Mouse (Mus musculus) forebrain, embryonic 12.5 days (tissue): ENCODE data around the gene Cdkn2c. TPM values are rescaled to one million over a fixed set of nuclear protein-coding genes. Genes with fewer than 3 reads are reported as not detected.
"Not testable (repeated sequence)": the region's sequence is repeated elsewhere in the genome, so short reads cannot be mapped to it uniquely, and the experiment has no call there.

Experiments used
- ATAC-seq: fragments of 200-750 bp; cut with Nextera tagmentation; 2 replicates; pipeline ENCODE4 v1.8.0; 2017; ENCODE audit warnings: moderate TSS enrichment; ENCODE audit not compliant: low FRiP score
- H3K27ac ChIP-seq: fragments of 300-500 bp; sonication (generic); 2 replicates; pipeline ENCODE4 v1.5.1; 2016; ENCODE audit warnings: mild to moderate bottlenecking
- H3K27me3 ChIP-seq: fragments of 300-500 bp; sonication (generic); 2 replicates; pipeline ENCODE4 v1.6.1; 2016; ENCODE audit warnings: mild to moderate bottlenecking
- H3K36me3 ChIP-seq: fragments of 300-500 bp; sonication (generic); replicated peaks from 2 replicates; pipeline ENCODE4 v1.6.1; 2016; ENCODE audit warnings: mild to moderate bottlenecking
- H3K4me1 ChIP-seq: fragments of 300-500 bp; sonication (generic); 2 replicates; pipeline ENCODE4 v1.6.1; 2016
- H3K4me2 ChIP-seq: fragments of 300-500 bp; sonication (generic); 2 replicates; pipeline ENCODE4 v1.6.1; 2016; ENCODE audit warnings: mild to moderate bottlenecking, moderate library complexity
- H3K4me3 ChIP-seq: fragments of 300-500 bp; sonication (generic); replicated peaks from 2 replicates; pipeline ENCODE4 v1.5.1; 2016; ENCODE audit warnings: mild to moderate bottlenecking
- H3K9ac ChIP-seq: fragments of 300-500 bp; sonication (generic); 2 replicates; pipeline ENCODE4 v1.6.1; 2016; ENCODE audit warnings: mild to moderate bottlenecking
- H3K9me3 ChIP-seq: fragments of 300-500 bp; sonication (generic); 2 replicates; pipeline ENCODE4 v1.6.1; 2016
- WGBS: fragments of 180-500 bp; shearing (Covaris S2); methylation state at CpG from one replicate; pipeline ENCODE4 v1.1.7; 2016; 5-methylcytosine and 5-hydroxymethylcytosine counted together
- polyA plus RNA-seq: library from polyadenylated mRNA; unstranded; fragments of >200 nt; fragmentation: Nextera tagmentation; extraction: Ambion mirVana; gene quantifications from 2 replicates; pipeline ENCODE4 v1.2.1, GENCODE M21; 2016

Cdkn2c gene
- 12.6 and 13.9 TPM in 2 replicates for polyA plus RNA-seq

DNA sequence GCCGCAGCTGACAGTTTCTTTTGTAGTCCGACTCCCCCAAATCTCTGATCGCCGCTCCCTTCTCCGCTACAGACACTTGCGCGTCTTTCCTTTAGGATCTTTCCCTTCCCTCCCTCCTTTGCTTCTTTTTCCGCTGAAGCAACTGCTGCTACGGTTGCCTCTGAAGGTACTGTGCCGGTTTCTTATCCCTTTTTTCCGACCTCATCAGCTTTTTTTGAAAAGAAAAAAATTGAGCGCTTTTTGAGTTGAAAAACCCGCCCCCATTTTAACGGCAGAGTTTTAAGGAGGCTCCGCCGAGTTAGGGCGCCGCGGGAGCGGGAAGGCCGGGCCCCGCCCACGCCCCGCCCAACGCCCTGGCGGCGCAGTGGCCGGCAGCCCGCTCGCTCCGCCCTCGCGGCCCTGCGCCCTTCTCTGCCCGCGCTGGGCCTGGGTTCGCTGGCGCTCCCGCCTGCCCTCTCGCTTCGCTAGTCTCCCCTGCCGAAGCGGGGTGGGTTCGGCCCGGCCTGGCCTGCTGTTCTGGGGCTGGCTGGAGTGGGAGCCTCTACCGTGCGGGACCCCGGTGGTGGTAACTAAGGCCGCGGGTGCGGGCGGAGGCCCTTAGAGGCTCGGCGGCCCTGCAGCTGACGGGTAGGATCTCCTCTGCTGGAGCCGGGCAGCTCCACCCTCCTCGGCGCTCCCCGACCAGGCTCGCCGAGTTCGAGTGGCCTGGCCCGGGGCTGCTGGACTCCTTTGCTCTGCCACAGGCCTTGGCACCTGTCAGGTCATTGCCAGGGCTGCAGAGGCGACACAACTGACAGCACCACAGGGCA is at the start of gene Cdkn2c:
Gene Cdkn2c (minus strand): TSS at position 729 of the 809 bp plus-strand sequence.
- Histone ChIP-seq H3K4me2 (peak within 1 kb of the TSS; percentile 96), H3K27ac (peak within 1 kb of the TSS; percentile 88), H3K9ac (peak within 1 kb of the TSS; percentile 84), H3K27me3 (peaks cover 17% of the 10 kb centered on the region), H3K36me3 (no peaks in the 10 kb centered on the region), H3K9me3 (no peaks in the 10 kb centered on the region), H3K4me3 (peak within 1 kb of the TSS; percentile 78), H3K4me1 (peaks cover 21% of the 10 kb centered on the region)
- ATAC-seq, result peak; percentile 92
- under 1% methylated on average over 64 of the region's 64 CpGs for WGBS

DNA sequence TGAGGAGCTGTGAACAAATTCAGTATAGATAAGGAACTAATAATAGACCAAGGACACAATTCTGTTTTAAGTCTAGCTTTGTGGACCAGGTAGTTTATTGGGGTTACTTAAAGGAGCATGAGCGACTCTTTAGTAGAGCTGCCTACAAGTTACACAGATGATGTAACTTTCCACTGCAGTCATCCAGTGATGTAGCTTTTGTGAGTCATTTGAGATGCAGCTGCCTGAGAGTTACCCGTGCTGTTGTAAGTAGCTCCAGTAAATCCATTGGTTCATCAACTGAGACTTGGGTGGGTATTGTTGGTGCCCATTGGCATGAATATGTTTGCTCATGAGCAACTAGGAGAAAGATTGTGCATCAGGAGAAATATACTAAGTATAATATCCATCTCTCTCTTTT is 38.4 kb upstream of the Cdkn2c start:
- no peak overlapping the region for H3K4me2 ChIP-seq
- ATAC-seq, result no peak
- no peak overlapping the region for H3K27ac ChIP-seq
- WGBS, result 92% methylated on average over 2 of the region's 2 CpGs
- H3K9ac ChIP-seq, result no peak overlapping the region
- H3K9me3 ChIP-seq, result no peaks in the 10 kb centered on the region
- no peaks in the 10 kb centered on the region for H3K27me3 ChIP-seq
- H3K4me3 ChIP-seq, result no peak overlapping the region
- H3K36me3 ChIP-seq, result no peaks in the 10 kb centered on the region
- no peaks in the 10 kb centered on the region for H3K4me1 ChIP-seq

DNA sequence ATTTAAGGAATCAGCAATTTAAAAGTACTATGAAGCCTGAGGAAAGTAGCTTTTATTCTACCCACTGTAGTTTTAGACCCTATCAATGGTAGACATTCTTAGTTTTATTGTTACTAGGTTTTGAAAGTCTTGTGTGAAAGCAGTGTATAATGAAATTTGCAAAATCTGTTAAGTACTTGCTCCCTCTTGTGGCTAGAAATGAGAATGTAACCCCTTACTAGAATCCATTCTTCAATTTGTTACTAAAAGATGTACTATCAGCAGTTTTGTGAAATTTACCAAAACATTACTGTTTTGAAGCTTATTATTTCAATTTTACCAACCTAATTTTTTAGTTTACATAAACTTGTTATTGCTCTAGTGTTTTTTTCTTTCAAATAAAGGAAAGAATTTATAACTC is 36.6 kb upstream of the Cdkn2c start:
- ATAC-seq, result no peak
- no peaks in the 10 kb centered on the region for H3K27me3 ChIP-seq

DNA sequence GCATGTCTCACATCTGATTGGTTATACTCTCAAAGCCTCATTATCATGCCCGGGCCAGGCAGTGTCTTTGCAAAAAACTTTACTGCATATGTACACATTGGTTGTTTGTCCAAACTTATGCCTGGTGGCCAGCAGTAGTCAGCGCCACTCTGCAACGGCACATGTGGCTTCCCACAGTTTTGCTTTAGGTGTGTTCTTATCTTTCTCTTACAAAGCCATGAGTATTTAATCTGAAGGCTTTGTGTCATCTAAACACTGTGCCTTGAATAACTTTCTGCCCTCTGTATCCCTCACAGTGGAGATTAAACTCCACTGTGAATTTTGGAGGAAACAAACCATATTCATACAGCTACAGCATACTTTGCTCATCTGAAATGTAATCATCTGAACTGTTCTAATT is 33.7 kb upstream of the Cdkn2c start:
- 97% methylated on average over 3 of the region's 3 CpGs for WGBS
- H3K27ac ChIP-seq, H3K9me3 ChIP-seq, H3K4me2 ChIP-seq, H3K36me3 ChIP-seq, ATAC-seq, H3K27me3 ChIP-seq, H3K9ac ChIP-seq, H3K4me1 ChIP-seq, H3K4me3 ChIP-seq: not testable (repeated sequence)

More for the DNA sequence above, 36.6 kb upstream of the Cdkn2c start:
- no peaks in the 10 kb centered on the region for H3K4me1 ChIP-seq
- no peak overlapping the region for H3K4me2 ChIP-seq
- no peak overlapping the region for H3K4me3 ChIP-seq
- H3K9me3 ChIP-seq, result no peaks in the 10 kb centered on the region
- H3K27ac ChIP-seq, result no peak overlapping the region
- H3K36me3 ChIP-seq, result no peaks in the 10 kb centered on the region
- no peak overlapping the region for H3K9ac ChIP-seq

DNA sequence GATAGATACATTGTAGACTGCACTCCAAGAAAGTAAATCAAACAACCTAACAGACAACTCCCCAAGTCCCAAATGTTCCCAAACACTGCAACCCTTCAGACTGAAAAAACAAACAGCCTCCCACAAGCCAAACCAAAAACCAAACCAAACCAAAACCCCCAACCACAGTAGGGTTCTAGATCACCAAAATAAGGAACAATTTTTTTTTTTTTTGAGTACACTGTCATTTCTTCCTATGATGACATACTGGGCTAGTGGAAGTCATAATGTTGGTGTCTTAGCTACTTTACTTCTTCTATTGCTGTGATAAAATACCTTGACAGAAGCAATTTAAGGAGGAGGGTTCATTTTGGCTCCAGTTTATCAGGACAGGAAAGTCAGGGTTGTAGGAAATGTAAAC is 25.7 kb upstream of the Cdkn2c start:
- H3K27me3 ChIP-seq, result no peaks in the 10 kb centered on the region
- no peak overlapping the region for H3K27ac ChIP-seq
- H3K9me3 ChIP-seq, result peaks cover 9% of the 10 kb centered on the region; the same call in 1 of the 2 replicates
- ATAC-seq, result no peak
- no peak overlapping the region for H3K9ac ChIP-seq
- 0 out of 2 replicates have a peak, but pooled peaks cover 3% of the 10 kb centered on the region for H3K36me3 ChIP-seq
- no peaks in the 10 kb centered on the region for H3K4me1 ChIP-seq
- no peak overlapping the region for H3K4me2 ChIP-seq
- no peak overlapping the region for H3K4me3 ChIP-seq

DNA sequence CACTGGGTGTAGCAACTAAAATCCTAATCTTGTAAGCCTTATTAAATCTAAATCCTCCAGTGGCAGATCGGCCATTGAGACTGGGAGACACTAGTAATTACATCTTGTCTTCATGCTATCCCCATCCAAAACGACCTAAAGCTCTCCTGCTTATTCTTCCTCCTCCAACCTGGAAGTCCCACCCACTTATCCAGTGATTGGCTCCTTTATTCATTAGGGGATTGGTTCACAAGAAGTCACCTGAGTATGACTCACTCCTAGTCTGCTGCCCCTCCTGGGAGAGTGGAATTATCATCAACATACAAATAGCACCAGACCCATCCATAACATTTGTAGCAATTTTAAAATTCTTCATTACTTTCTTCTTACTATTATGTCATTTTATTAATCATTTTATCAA is 16.6 kb upstream of the Cdkn2c start:
- Histone ChIP-seq H3K9me3 (no peaks in the 10 kb centered on the region), H3K4me2 (no peak overlapping the region), H3K27me3 (no peaks in the 10 kb centered on the region), H3K4me3 (no peak overlapping the region), H3K27ac (no peak overlapping the region), H3K4me1 (no peaks in the 10 kb centered on the region), H3K9ac (no peak overlapping the region), H3K36me3 (0 out of 2 replicates have a peak, but pooled peaks cover 3% of the 10 kb centered on the region)
- ATAC-seq, result no peak
- WGBS, result 74% methylated on average over 2 of the region's 2 CpGs

DNA sequence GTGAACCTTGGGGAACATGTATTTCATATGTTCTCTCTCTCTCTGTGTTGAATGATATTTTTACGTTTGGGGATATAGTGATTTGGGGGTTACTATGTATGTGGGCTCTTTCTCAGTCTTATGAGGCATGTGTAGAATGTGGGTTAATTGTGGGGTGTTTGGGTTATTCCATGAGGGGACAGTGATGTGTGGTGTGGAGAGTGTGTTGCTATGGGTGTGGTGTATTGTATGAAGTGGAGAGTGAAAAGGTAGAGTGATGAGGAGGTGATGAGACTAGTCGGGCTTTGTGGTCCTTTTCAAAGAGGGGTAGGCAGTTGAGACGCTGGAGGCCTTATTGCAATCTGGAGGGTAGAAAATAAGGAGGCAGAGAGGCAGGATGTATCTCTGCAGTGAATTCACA is 10.2 kb upstream of the Cdkn2c start:
- Histone ChIP-seq H3K4me2 (peak overlapping the region; percentile 74), H3K9me3 (no peaks in the 10 kb centered on the region), H3K36me3 (no peaks in the 10 kb centered on the region), H3K27ac (peak overlapping the region; percentile 98), H3K4me1 (peaks cover 6% of the 10 kb centered on the region), H3K4me3 (peak overlapping the region; percentile 93), H3K9ac (peak overlapping the region; percentile 87), H3K27me3 (no peaks in the 10 kb centered on the region)
- peak; percentile 10 for ATAC-seq
- 0% methylated on average over 3 of the region's 3 CpGs for WGBS

DNA sequence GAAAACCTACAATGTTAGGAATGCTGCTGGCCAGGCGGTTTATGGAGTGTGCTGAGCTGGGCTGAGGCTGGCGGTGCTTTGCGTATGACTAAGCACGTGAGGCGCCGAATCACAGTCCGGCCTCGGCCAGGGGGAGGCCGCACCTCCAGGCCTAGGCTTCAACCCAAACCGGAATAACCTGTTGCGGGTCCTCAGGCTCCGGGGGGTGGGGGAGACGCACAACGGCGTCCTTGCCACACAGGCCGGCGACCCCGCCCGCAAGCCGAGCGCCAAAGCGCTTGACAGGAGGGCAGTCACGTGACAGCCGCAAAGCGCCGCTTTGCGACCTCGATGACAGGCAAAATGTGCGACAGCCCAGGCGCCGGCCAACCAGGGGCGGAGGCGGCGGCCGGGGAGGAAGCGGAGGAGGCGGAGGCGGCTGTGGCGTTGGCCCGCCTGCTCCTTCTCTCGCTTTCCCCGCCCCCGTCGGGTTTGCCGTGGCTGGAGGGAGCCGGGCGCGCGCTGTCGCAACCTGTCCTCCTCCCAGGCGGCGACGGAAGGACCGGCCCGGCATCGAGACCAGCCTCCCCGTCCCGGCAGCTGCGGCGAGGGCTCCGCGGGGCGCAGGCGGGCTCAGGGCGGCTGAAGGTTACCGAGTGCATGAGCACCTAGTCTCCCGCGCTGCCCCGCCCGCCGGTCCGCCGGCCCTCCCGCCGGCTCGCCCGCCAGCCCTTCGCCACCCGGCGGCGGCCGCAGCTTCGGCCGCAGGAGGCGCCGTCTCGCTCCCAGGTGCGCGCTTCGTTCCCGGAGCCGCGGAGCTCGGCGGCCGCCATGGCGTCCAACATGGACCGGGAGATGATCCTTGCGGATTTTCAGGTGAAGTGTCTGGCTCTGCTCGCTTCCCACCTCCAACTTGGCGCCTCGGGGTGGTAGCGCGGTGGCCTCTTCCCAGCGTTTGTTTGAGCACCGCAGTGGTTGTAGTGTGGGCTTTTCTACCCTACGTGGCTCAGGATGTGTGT is 9.5 kb upstream of the Cdkn2c start, which contains the start of gene Faf1:
Gene Faf1 (plus strand): TSS at position 371 of the 998 bp plus-strand sequence.
- Histone ChIP-seq H3K27me3 (no peaks in the 10 kb centered on the region), H3K4me2 (peak within 1 kb of the TSS; percentile 74), H3K27ac (peak within 1 kb of the TSS; percentile 98), H3K9ac (peak within 1 kb of the TSS; percentile 87), H3K36me3 (no peaks in the 10 kb centered on the region), H3K4me3 (peak within 1 kb of the TSS; percentile 93), H3K4me1 (peaks cover 6% of the 10 kb centered on the region), H3K9me3 (no peaks in the 10 kb centered on the region)
- under 1% methylated on average over 85 of the region's 107 CpGs for WGBS
- ATAC-seq, result peak; percentile 98

DNA sequence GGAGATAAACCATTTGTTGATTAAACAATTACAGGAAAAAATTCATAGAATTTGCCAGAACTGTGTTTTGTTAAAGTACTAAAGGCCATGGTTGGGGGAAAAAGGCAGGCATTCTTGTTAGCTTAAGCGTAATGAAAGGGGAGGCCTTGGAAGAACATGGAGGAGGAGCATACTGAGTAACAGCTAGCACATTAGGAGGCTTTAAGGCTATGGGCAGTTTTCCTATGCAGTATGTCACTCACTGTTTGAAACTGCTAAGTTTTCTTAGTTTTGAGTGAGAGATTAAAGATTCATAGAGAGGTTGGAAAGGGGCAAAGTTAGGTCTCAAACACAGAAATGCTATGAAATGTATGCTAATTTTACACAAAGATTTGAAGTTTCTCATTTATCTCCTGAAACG is 7.1 kb upstream of the Cdkn2c start:
- no peak for ATAC-seq
- WGBS, result 76% methylated on average over 2 of the region's 2 CpGs
- peaks cover 6% of the 10 kb centered on the region for H3K4me1 ChIP-seq
- no peak overlapping the region for H3K9ac ChIP-seq
- no peaks in the 10 kb centered on the region for H3K36me3 ChIP-seq
- H3K9me3 ChIP-seq, result no peaks in the 10 kb centered on the region
- no peak overlapping the region for H3K4me2 ChIP-seq
- H3K27me3 ChIP-seq, result no peaks in the 10 kb centered on the region
- no peak overlapping the region for H3K27ac ChIP-seq
- no peak overlapping the region for H3K4me3 ChIP-seq

DNA sequence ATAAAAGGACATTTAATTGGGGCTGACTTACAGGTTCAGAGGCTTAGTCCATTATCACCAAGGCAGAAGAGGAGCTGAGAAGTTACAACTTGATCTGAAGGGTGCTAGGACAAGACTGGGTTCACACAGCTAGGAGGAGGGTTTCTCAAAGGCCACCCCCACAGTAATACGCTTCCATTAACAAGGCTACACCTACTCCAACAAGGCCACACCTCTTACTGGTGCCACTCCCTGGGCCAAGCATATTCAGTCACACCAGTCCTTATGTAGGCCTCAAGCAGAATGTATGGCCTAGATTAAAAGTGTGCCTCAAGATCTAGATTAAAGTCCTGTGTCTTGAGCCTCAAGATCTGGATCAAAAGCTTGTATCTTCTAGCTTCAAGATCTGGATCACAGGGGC is 5.0 kb upstream of the Cdkn2c start:
- Histone ChIP-seq H3K27ac (no peak overlapping the region), H3K27me3 (no peaks in the 10 kb centered on the region), H3K4me3 (no peak overlapping the region), H3K4me1 (peaks cover 2% of the 10 kb centered on the region; the same call in 1 of the 2 replicates), H3K9me3 (no peaks in the 10 kb centered on the region), H3K4me2 (no peak overlapping the region), H3K9ac (no peak overlapping the region), H3K36me3 (no peaks in the 10 kb centered on the region)
- 80% methylated on average over 1 of the region's 1 CpGs for WGBS
- no peak for ATAC-seq

DNA sequence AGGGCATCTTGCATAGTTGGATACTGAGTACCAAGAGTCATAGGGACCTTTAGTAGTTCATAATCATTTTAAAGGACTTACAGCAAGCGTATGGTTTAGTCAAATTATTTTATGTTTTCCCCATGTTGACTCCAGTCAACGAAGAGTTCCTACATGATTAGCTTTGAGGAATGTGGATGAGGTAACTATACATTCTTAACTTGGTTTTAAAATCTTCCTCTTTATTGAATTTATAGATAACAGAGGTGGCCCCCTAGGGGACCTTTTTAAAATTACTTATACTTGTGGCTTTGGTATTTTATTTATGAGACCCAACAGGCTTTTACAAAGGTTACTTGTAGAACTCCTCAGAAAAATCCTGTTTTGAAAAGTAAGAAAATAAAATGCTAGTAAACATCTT is 3.2 kb upstream of the Cdkn2c start:
- 74% methylated on average over 2 of the region's 2 CpGs for WGBS
- Histone ChIP-seq H3K27me3 (no peaks in the 10 kb centered on the region), H3K4me1 (peaks cover 16% of the 10 kb centered on the region), H3K9me3 (no peaks in the 10 kb centered on the region), H3K4me2 (no peak overlapping the region), H3K4me3 (no peak overlapping the region), H3K27ac (no peak overlapping the region), H3K36me3 (no peaks in the 10 kb centered on the region), H3K9ac (no peak overlapping the region)
- ATAC-seq, result no peak

DNA sequence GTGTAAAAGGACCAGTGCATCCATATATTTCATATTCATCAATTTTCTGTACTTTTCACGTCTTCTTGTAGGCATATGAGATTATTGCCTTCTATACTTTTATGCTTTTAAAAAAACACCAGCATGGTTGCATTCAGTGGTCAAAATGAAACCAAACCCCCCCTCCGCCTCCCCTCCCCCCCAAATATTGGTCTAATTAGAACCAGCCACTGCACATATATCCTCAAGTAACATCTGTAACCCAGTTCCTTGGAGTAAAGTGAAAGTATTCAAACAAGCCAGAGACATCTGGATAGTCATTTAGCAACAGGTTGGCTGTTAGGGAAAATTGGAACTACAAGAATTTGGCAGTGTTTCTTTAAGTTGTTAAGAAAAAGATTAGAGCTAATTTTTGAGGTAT is 529 bp upstream of the Cdkn2c start:
- H3K36me3 ChIP-seq, result no peaks in the 10 kb centered on the region
- WGBS, result 58% methylated on average over 2 of the region's 2 CpGs
- H3K9me3 ChIP-seq, result no peaks in the 10 kb centered on the region
- H3K27me3 ChIP-seq, result peaks cover 12% of the 10 kb centered on the region
- H3K4me1 ChIP-seq, result peaks cover 21% of the 10 kb centered on the region
- peak overlapping the region; percentile 84; the same call in 1 of the 2 replicates for H3K9ac ChIP-seq
- H3K4me3 ChIP-seq, result peak overlapping the region; percentile 78; the same call in 1 of the 2 replicates
- H3K27ac ChIP-seq, result no peak overlapping the region
- no peak for ATAC-seq
- H3K4me2 ChIP-seq, result peak overlapping the region; percentile 96
